Mouse (Mus musculus) embryonic fibroblast, embryonic 13.5 days (primary cell): ENCODE measurements around the gene Nup93.

ENCODE experiments used
- CTCF ChIP-seq: IDR thresholded peaks from 2 replicates; pipeline ENCODE4 v1.5.1; 2011; ENCODE audit warnings: mild to moderate bottlenecking, control low read depth, low read length, moderate library complexity, borderline replicate concordance; ENCODE audit not compliant: insufficient read depth
- POLR2A ChIP-seq: IDR thresholded peaks from 2 replicates; pipeline ENCODE4 v1.6.1; 2011; ENCODE audit warnings: low read depth, mild to moderate bottlenecking, control low read depth, low read length, moderate library complexity

DNA sequence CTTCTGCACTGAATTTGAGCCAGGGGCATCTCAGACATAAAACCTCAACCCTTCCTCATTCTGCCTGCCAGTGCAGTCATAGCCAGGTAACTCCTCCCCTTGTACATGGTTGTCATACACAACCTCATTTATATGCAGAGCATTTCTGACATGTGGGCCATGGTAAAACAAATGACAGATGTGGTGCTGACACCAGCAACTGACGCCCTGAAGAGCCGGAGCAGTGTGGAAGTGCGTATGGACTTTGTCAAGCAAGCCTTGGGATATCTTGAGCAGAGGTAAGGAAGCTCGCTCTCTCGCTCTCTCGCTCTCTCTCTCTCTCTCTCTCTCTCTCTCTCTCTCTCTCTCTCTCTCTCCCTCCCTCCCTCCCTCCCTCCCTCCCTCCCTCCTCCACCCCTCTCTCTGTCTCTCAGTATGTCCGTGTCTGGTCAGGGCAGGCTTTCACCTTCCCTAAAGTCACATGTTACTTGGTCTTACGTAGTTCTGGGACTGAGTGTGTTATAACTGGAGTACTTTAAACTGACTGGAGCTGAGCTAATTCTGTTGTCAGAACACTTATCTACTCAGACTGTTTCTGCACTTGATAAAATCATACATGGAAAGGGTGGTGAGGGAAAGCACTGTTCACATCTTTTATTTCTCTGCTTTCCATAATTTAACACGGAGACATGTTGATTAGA, 82.1 kb downstream of the Nup93 start:
- TF ChIP-seq CTCF (no peak), POLR2A (no peak)
